Mouse (Mus musculus): Measurements from ENCODE around the gene Rd3. TPM values are rescaled to one million over a fixed set of nuclear protein-coding genes. Genes with fewer than 3 reads are reported as not detected.

Rd3 gene
- polyA plus RNA-seq, 1 experiment from 2014 or later, result 4.0 TPM

DNA sequence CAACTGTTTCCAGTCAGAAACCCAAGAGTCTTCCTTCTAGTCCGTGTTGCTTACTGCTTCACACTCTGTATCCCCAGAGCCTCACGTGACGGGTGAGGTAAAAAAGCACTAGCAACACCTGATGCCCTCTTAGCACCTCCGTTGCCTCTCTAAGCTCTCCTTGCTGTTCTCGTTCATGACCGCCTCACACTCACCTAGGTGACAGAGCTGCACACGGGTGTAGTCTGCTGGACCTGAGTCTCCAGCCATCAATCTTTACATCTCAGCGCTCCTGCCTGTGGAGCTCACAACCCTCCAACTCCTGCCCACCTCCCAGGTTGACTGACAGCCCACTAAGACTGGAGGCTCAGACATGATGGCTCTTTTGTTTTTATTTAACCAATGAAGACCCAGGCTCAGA lies 29.4 kb upstream of the Rd3 start:
- 68% methylated on average over 8 of the region's 8 CpGs for WGBS
- Histone ChIP-seq H3K9me3 (no peaks in the 10 kb centered on the region), H3K36me3 (no peaks in the 10 kb centered on the region), H3K4me1 (replicated peaks) (no peaks in the 10 kb centered on the region), H3K9ac (no peak overlapping the region), H3K27me3 (no peaks in the 10 kb centered on the region), H3K27ac (replicated peaks) (no peak overlapping the region), H3K4me2 (no peak overlapping the region), H3K4me3 (no peak overlapping the region)
- ATAC-seq (ENCODE audit: low FRiP score, low read depth), result no peak

GRCm38 (mm10) chr1:191948600-191948999 lies 28.6 kb upstream of the Rd3 start:
- H3K27me3 ChIP-seq, result no peaks in the 10 kb centered on the region
- 84% methylated on average over 8 of the region's 8 CpGs for WGBS

GRCm38 (mm10) chr1:191950611-191951010 lies 26.6 kb upstream of the Rd3 start:
- H3K27me3 ChIP-seq, result no peaks in the 10 kb centered on the region
- no peaks in the 10 kb centered on the region for H3K4me1 ChIP-seq (replicated peaks)
- H3K4me2 ChIP-seq, result no peak overlapping the region
- no peaks in the 10 kb centered on the region for H3K36me3 ChIP-seq
- ATAC-seq (ENCODE audit: low FRiP score, low read depth), result no peak
- no peaks in the 10 kb centered on the region for H3K9me3 ChIP-seq
- H3K27ac ChIP-seq (replicated peaks), result no peak overlapping the region
- no peak overlapping the region for H3K9ac ChIP-seq
- WGBS, result 77% methylated on average over 2 of the region's 2 CpGs
- no peak overlapping the region for H3K4me3 ChIP-seq

More at GRCm38 (mm10) chr1:191948600-191948999, 28.6 kb upstream of the Rd3 start:
- H3K36me3 ChIP-seq, result no peaks in the 10 kb centered on the region
- no peak for ATAC-seq (ENCODE audit: low FRiP score, low read depth)
- H3K4me3 ChIP-seq, result no peak overlapping the region
- no peak overlapping the region for H3K9ac ChIP-seq
- H3K4me1 ChIP-seq (replicated peaks), result no peaks in the 10 kb centered on the region
- H3K27ac ChIP-seq (replicated peaks), result no peak overlapping the region
- H3K4me2 ChIP-seq, result no peak overlapping the region
- no peaks in the 10 kb centered on the region for H3K9me3 ChIP-seq

DNA sequence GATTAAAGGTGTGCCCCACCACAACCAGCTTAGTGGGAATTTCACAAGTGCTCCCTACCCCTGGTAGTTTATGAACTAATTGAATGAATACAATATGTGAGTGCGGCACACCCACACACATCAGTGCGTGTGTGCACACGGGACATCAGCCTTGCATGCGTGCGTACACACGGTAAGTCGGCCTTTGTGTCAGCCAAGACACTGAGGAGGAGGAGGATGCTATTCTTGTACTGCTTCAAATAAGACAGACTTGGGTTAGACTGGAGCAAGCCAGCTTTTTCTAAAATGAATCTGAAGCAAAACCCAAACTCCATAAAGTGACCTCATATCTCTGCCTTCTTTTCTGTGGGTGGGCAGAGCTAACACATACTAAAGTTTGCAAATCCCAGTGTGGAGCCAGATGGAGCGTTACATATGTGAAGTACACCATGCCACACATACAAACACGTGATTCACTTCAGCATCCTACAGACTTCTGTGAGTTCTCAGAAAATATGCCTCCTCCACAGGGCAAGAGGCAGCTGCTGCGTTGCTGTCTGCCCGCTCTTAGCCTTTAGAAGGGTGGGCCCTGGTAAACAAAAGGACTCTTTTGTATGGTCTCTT lies 24.3 kb upstream of the Rd3 start:
- WGBS, result 86% methylated on average over 11 of the region's 11 CpGs
- ATAC-seq (ENCODE audit: low FRiP score, low read depth), result no peak
- no peaks in the 10 kb centered on the region for H3K9me3 ChIP-seq

GRCm38 (mm10) chr1:191955101-191955500 lies 22.1 kb upstream of the Rd3 start:
- no peak overlapping the region for H3K4me3 ChIP-seq
- ATAC-seq (ENCODE audit: low FRiP score, low read depth), result no peak; the same call in 1 of the 2 replicates
- H3K9me3 ChIP-seq, result no peaks in the 10 kb centered on the region
- H3K9ac ChIP-seq, result no peak overlapping the region
- 79% methylated on average over 3 of the region's 3 CpGs for WGBS
- H3K4me2 ChIP-seq, result no peak overlapping the region
- H3K27me3 ChIP-seq, result no peaks in the 10 kb centered on the region
- no peaks in the 10 kb centered on the region for H3K4me1 ChIP-seq (replicated peaks)
- H3K36me3 ChIP-seq, result no peaks in the 10 kb centered on the region
- H3K27ac ChIP-seq (replicated peaks), result no peak overlapping the region

More for the DNA sequence above, 24.3 kb upstream of the Rd3 start:
- no peak overlapping the region for H3K4me2 ChIP-seq
- no peaks in the 10 kb centered on the region for H3K36me3 ChIP-seq
- H3K4me1 ChIP-seq (replicated peaks), result no peaks in the 10 kb centered on the region
- H3K27ac ChIP-seq (replicated peaks), result no peak overlapping the region
- H3K4me3 ChIP-seq, result no peak overlapping the region
- no peaks in the 10 kb centered on the region for H3K27me3 ChIP-seq
- no peak overlapping the region for H3K9ac ChIP-seq

DNA sequence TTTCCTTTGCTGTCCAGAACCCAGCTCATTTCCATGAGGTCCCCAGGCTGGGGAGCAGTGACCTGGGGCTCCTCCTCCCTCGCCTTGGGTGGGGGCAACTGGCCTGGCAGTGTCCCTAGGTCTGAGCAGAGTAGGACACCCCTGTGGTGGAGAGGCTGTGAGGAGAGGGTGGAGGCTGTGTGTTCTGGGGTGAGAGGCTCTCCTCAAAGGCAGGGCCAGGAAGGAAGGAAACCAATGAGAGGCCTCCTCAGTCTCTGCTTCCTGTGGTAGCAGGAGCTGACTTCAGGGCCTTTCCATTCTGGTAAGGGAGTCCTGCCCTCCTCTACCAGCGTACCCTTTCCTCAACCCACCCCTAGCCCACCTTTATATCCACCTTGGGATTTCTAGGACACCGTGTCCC lies 20.9 kb upstream of the Rd3 start:
- Histone ChIP-seq H3K4me1 (replicated peaks) (no peaks in the 10 kb centered on the region), H3K27ac (replicated peaks) (0 out of 2 replicates have a peak overlapping the region, but pooled peaks have one; percentile 34), H3K27me3 (no peaks in the 10 kb centered on the region), H3K4me3 (no peak overlapping the region), H3K9ac (no peak overlapping the region), H3K4me2 (no peak overlapping the region), H3K9me3 (no peaks in the 10 kb centered on the region), H3K36me3 (no peaks in the 10 kb centered on the region)
- no peak for ATAC-seq (ENCODE audit: low FRiP score, low read depth)
- WGBS, result 85% methylated on average over 3 of the region's 3 CpGs

DNA sequence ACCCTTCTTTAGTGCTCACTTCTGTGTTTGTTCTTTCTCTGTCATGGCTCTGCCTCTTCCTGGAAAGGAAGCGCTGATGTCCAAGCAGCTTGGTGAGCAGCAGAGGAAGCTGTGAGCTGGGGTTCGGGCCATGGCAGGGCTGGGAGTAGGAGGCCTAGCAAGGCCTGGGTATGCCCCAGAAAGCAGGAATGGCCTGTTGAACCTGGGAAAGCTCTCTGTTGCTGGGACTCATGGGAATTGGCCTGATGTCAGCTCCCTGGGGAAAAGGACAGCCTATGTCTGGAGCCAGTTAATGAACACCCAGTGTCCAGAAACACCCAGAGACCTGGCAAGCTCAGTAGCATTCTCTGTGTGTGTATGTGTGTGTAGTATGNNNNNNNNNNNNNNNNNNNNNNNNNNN lies 20.3 kb upstream of the Rd3 start:
- H3K36me3 ChIP-seq, result no peaks in the 10 kb centered on the region
- 0 out of 2 replicates have a peak overlapping the region, but pooled peaks have one; percentile 34 for H3K27ac ChIP-seq (replicated peaks)
- H3K9ac ChIP-seq, result no peak overlapping the region
- no peaks in the 10 kb centered on the region for H3K9me3 ChIP-seq
- no peak overlapping the region for H3K4me3 ChIP-seq
- no peaks in the 10 kb centered on the region for H3K27me3 ChIP-seq
- H3K4me1 ChIP-seq (replicated peaks), result no peaks in the 10 kb centered on the region
- H3K4me2 ChIP-seq, result no peak overlapping the region
- 68% methylated on average over 2 of the region's 2 CpGs for WGBS
- ATAC-seq (ENCODE audit: low FRiP score, low read depth), result no peak

GRCm38 (mm10) chr1:191957321-191957720 lies 19.8 kb upstream of the Rd3 start:
- Histone ChIP-seq H3K4me3 (no peak overlapping the region), H3K27ac (replicated peaks) (no peak overlapping the region), H3K27me3 (no peaks in the 10 kb centered on the region), H3K4me2 (no peak overlapping the region), H3K36me3 (no peaks in the 10 kb centered on the region), H3K9ac (no peak overlapping the region), H3K4me1 (replicated peaks) (no peaks in the 10 kb centered on the region), H3K9me3 (no peaks in the 10 kb centered on the region)
- ATAC-seq (ENCODE audit: low FRiP score, low read depth), result no peak
- 82% methylated on average over 3 of the region's 3 CpGs for WGBS

- no peaks in the 10 kb centered on the region for H3K4me1 ChIP-seq (replicated peaks)
- no peak overlapping the region for H3K27ac ChIP-seq (replicated peaks)
- ATAC-seq (ENCODE audit: low FRiP score, low read depth), result no peak
- H3K9ac ChIP-seq, result no peak overlapping the region
- H3K4me3 ChIP-seq, result no peak overlapping the region
- no peak overlapping the region for H3K4me2 ChIP-seq
- no peaks in the 10 kb centered on the region for H3K9me3 ChIP-seq
- no peaks in the 10 kb centered on the region for H3K36me3 ChIP-seq
- 50% methylated on average over 2 of the region's 2 CpGs for whole genome bisulfite sequencing
- no peaks in the 10 kb centered on the region for H3K27me3 ChIP-seq
Observed at GRCm38 (mm10) chr1:191960946-191961345, 16.2 kb upstream of the Rd3 start.

GRCm38 (mm10) chr1:191963413-191963812 lies 13.8 kb upstream of the Rd3 start:
- H3K4me2 ChIP-seq, result no peak overlapping the region
- H3K27ac ChIP-seq (replicated peaks), result no peak overlapping the region
- no peaks in the 10 kb centered on the region for H3K27me3 ChIP-seq
- ATAC-seq (ENCODE audit: low FRiP score, low read depth), result no peak
- 83% methylated on average over 3 of the region's 3 CpGs for WGBS
- no peaks in the 10 kb centered on the region for H3K36me3 ChIP-seq
- no peaks in the 10 kb centered on the region for H3K9me3 ChIP-seq
- no peak overlapping the region for H3K4me3 ChIP-seq
- H3K9ac ChIP-seq, result no peak overlapping the region
- H3K4me1 ChIP-seq (replicated peaks), result no peaks in the 10 kb centered on the region

- no peaks in the 10 kb centered on the region for H3K9me3 ChIP-seq
- WGBS, result 19% methylated on average over 8 of the region's 8 CpGs
- H3K27ac ChIP-seq (replicated peaks), result no peak overlapping the region
- ATAC-seq (ENCODE audit: low FRiP score, low read depth), result peak; percentile 65; the same call in 1 of the 2 replicates
- no peaks in the 10 kb centered on the region for H3K36me3 ChIP-seq
- H3K27me3 ChIP-seq, result no peaks in the 10 kb centered on the region
- H3K4me2 ChIP-seq, result no peak overlapping the region
- H3K4me1 ChIP-seq (replicated peaks), result no peaks in the 10 kb centered on the region
- H3K4me3 ChIP-seq, result no peak overlapping the region
- H3K9ac ChIP-seq, result no peak overlapping the region
Observed at GRCm38 (mm10) chr1:191963948-191964772, 13.0 kb upstream of the Rd3 start.

- Histone ChIP-seq H3K4me1 (replicated peaks) (no peaks in the 10 kb centered on the region), H3K9me3 (no peaks in the 10 kb centered on the region), H3K4me2 (0 out of 2 replicates have a peak overlapping the region, but pooled peaks have one; percentile 12), H3K9ac (no peak overlapping the region), H3K4me3 (no peak overlapping the region), H3K36me3 (no peaks in the 10 kb centered on the region), H3K27ac (replicated peaks) (no peak overlapping the region), H3K27me3 (no peaks in the 10 kb centered on the region)
- peak; percentile 48; the same call in 1 of the 2 replicates for ATAC-seq (ENCODE audit: low FRiP score, low read depth)
- 21% methylated on average over 13 of the region's 13 CpGs for WGBS
Observed at GRCm38 (mm10) chr1:191964773-191965481, 12.2 kb upstream of the Rd3 start.
